Mouse (Mus musculus): ENCODE measurements at regions not wholly inside any gene's neighbourhood (a gene's known extent, or its start where the extent isn't known, plus 50 kb on each side); places are given as distances from the start of the nearest gene placed in this dataset.

DNA sequence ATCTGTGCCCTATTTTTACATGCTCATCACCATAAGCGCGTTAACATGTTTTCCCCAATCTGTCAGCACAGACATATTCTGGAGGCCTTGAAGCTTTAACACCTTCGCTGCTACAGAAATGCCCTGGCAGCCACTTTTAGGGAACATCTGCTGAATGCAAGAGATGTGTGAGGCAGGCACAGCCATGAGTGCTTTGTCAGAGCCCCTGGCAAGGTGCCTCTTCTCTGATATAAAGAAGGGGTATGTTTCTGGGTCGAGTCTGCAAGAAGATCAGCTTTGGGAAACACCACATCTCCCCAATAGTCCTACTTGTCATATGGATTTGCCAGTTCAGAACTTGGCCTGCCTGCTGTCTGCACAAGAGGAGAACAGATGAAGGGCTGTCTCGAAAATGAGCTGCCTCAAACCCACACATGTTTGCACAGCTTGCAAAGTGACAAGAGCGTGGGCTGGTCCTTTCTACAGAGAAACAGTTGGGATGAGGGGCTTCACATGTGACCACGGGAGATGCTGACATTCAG lies 1263.3 kb upstream of the Klhl29 start:
- H3K4me1 ChIP-seq (ENCODE audit: control insufficient read depth in 2 of 2, insufficient read depth in 2 of 2, low read length in 2 of 2, poor library complexity in 1 of 2) = no peaks in the 10 kb centered on the region
- DNase-seq (ENCODE audit: low read depth, low spot score) = no peak
- H3K4me3 ChIP-seq (ENCODE audit: insufficient read depth in 1 of 2, low read depth in 1 of 2, low read length in 2 of 2, poor library complexity in 1 of 2, severe bottlenecking in 1 of 2) = no peak overlapping the region
- in situ Hi-C loops (cut with MboI; ENCODE audit: low sequenced_read_pairs in 2 of 2, unreplicated experiment in 2 of 2) = no loop called here
- H3K36me3 ChIP-seq (ENCODE audit: control insufficient read depth, insufficient read depth, low read length, poor library complexity, severe bottlenecking) = no peaks in the 10 kb centered on the region
- no peaks in the 10 kb centered on the region for H3K9me3 ChIP-seq (ENCODE audit: control insufficient read depth, insufficient read depth, low read depth, low read length)
- TF ChIP-seq ZC3H11A (IDR thresholded peaks at IDR 0.05; ENCODE audit: borderline replicate concordance, low read depth, low read length) (no peak), HCFC1 (IDR thresholded peaks at IDR 0.05; ENCODE audit: borderline replicate concordance, insufficient read depth, low read length) (no peak), CHD2 (IDR thresholded peaks at IDR 0.05; ENCODE audit: low read depth, low read length) (no peak), ZNF384 (IDR thresholded peaks at IDR 0.05; ENCODE audit: low read depth, low read length) (no peak), MAFK (IDR thresholded peaks at IDR 0.05; ENCODE audit: insufficient read depth, low read depth, low read length) (no peak)
- no peak overlapping the region for H3K27ac ChIP-seq (ENCODE audit: insufficient read depth, low read depth, low read length, poor library complexity, severe bottlenecking)
- H3K9ac ChIP-seq (ENCODE audit: insufficient read depth, low read depth, low read length, poor library complexity, severe bottlenecking) = no peak overlapping the region

DNA sequence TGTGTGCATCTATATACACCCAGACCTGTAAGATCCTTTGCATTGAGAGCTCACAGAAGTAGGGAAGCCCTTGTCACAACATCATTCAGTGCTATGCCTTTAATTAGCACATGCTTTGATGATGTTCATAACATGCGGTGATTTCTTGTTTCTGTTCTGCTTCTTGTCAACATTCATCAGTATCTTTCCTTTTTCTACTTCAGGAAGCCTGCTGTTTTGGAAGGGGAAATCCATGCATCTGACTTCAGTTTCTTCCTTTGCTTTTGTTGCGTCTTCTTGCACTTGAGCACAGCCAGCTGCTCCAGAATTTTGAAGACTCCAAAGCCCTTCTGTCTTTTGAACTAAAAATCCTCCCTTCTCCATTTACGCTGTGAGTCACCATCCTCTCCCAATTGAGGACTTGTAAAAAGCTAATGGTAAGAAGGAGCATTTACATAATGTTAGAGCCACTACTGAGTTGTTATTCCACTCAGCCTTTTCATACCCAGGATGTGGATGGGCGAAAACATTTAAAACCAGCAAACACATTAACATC lies 1262.4 kb upstream of the Klhl29 start:
- DNase-seq (ENCODE audit: low read depth, low spot score) = no peak
- Histone ChIP-seq H3K36me3 (ENCODE audit: control insufficient read depth, insufficient read depth, low read length, poor library complexity, severe bottlenecking) (no peaks in the 10 kb centered on the region), H3K27ac (ENCODE audit: insufficient read depth, low read depth, low read length, poor library complexity, severe bottlenecking) (no peak overlapping the region), H3K9ac (ENCODE audit: insufficient read depth, low read depth, low read length, poor library complexity, severe bottlenecking) (no peak overlapping the region), H3K4me1 (ENCODE audit: control insufficient read depth in 2 of 2, insufficient read depth in 2 of 2, low read length in 2 of 2, poor library complexity in 1 of 2) (no peaks in the 10 kb centered on the region), H3K4me3 (ENCODE audit: insufficient read depth in 1 of 2, low read depth in 1 of 2, low read length in 2 of 2, poor library complexity in 1 of 2, severe bottlenecking in 1 of 2) (no peak overlapping the region), H3K9me3 (ENCODE audit: control insufficient read depth, insufficient read depth, low read depth, low read length) (no peaks in the 10 kb centered on the region)
- in situ Hi-C loops (cut with MboI; ENCODE audit: low sequenced_read_pairs in 2 of 2, unreplicated experiment in 2 of 2) = no loop called here
- TF ChIP-seq CHD2 (IDR thresholded peaks at IDR 0.05; ENCODE audit: low read depth, low read length) (no peak), ZC3H11A (IDR thresholded peaks at IDR 0.05; ENCODE audit: borderline replicate concordance, low read depth, low read length) (no peak), ZNF384 (IDR thresholded peaks at IDR 0.05; ENCODE audit: low read depth, low read length) (no peak), MAFK (IDR thresholded peaks at IDR 0.05; ENCODE audit: insufficient read depth, low read depth, low read length) (no peak), HCFC1 (IDR thresholded peaks at IDR 0.05; ENCODE audit: borderline replicate concordance, insufficient read depth, low read length) (no peak)

DNA sequence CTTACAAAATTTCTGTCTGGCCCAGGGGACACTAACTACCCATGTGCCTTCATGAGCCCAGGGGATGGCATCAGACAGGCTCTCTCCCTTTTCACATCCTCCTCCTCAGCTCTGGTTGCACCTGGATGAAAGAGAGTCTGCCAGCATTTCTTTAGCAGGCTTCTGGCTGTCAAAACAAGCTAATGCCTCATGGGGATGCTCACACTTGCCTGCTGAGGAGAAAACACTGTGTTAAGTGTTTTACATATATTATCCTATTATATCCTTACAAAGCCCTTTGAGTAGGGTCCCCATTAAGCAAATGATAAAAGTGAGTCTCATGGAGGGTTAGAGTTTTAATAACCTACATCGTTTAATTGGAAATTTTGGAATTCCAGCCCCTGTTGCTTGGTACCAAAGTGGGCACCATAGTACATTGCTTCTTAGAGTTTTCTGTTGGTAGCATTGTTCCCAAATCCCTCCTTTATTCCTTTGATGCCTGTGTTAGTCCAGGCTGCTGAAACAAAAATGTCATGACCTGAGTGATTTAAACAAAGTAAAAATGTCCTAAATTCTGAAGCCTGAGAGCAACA lies 1247.2 kb upstream of the Klhl29 start:
- no peaks in the 10 kb centered on the region for H3K9me3 ChIP-seq (ENCODE audit: control insufficient read depth, insufficient read depth, low read depth, low read length)
- no peaks in the 10 kb centered on the region for H3K4me1 ChIP-seq (ENCODE audit: control insufficient read depth in 2 of 2, insufficient read depth in 2 of 2, low read length in 2 of 2, poor library complexity in 1 of 2)
- in situ Hi-C loops (cut with MboI; ENCODE audit: low sequenced_read_pairs in 2 of 2, unreplicated experiment in 2 of 2) = no loop called here
- H3K9ac ChIP-seq (ENCODE audit: insufficient read depth, low read depth, low read length, poor library complexity, severe bottlenecking) = no peak overlapping the region
- no peak for DNase-seq (ENCODE audit: low read depth, low spot score)
- no peak for TF ChIP-seq ZC3H11A (IDR thresholded peaks at IDR 0.05; ENCODE audit: borderline replicate concordance, low read depth, low read length)
- no peak for TF ChIP-seq CHD2 (IDR thresholded peaks at IDR 0.05; ENCODE audit: low read depth, low read length)
- no peak for TF ChIP-seq HCFC1 (IDR thresholded peaks at IDR 0.05; ENCODE audit: borderline replicate concordance, insufficient read depth, low read length)
- no peak for TF ChIP-seq MAFK (IDR thresholded peaks at IDR 0.05; ENCODE audit: insufficient read depth, low read depth, low read length)
- no peak for TF ChIP-seq ZNF384 (IDR thresholded peaks at IDR 0.05; ENCODE audit: low read depth, low read length)
- no peaks in the 10 kb centered on the region for H3K36me3 ChIP-seq (ENCODE audit: control insufficient read depth, insufficient read depth, low read length, poor library complexity, severe bottlenecking)
- H3K4me3 ChIP-seq (ENCODE audit: insufficient read depth in 1 of 2, low read depth in 1 of 2, low read length in 2 of 2, poor library complexity in 1 of 2, severe bottlenecking in 1 of 2) = no peak overlapping the region
- H3K27ac ChIP-seq (ENCODE audit: insufficient read depth, low read depth, low read length, poor library complexity, severe bottlenecking) = no peak overlapping the region

DNA sequence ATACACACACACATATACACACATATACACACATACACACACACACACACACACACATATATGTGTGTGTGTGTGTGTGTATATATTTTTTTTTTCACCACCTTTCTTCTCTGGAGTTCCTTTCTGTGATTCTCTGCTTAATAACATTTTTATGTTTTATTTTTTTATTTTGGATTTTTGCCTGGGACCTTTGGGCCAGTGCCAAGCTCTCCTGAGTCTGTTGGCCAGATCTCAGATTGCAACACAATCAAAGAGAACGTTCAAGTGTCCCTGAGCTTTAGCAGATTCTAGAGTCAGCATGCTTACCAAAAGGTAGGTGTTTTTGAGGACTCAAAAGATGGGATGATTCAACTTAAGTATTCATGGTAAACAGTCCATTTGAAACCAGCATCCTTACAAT lies 1225.6 kb upstream of the Klhl29 start:
- Histone ChIP-seq H3K9me3 (ENCODE audit: control insufficient read depth, insufficient read depth, low read depth, low read length) (no peaks in the 10 kb centered on the region), H3K36me3 (ENCODE audit: control insufficient read depth, insufficient read depth, low read length, poor library complexity, severe bottlenecking) (peaks cover 2% of the 10 kb centered on the region; the same call in 1 of the 2 replicates), H3K9ac (ENCODE audit: insufficient read depth, low read depth, low read length, poor library complexity, severe bottlenecking) (no peak overlapping the region), H3K4me3 (ENCODE audit: insufficient read depth in 1 of 2, low read depth in 1 of 2, low read length in 2 of 2, poor library complexity in 1 of 2, severe bottlenecking in 1 of 2) (no peak overlapping the region), H3K4me1 (ENCODE audit: control insufficient read depth in 2 of 2, insufficient read depth in 2 of 2, low read length in 2 of 2, poor library complexity in 1 of 2) (no peaks in the 10 kb centered on the region), H3K27ac (ENCODE audit: insufficient read depth, low read depth, low read length, poor library complexity, severe bottlenecking) (no peak overlapping the region)
- in situ Hi-C loops (cut with MboI; ENCODE audit: low sequenced_read_pairs in 2 of 2, unreplicated experiment in 2 of 2) = no loop called here
- no peak for DNase-seq (ENCODE audit: low read depth, low spot score)
- no peak for TF ChIP-seq ZNF384 (IDR thresholded peaks at IDR 0.05; ENCODE audit: low read depth, low read length)
- TF ChIP-seq HCFC1 (IDR thresholded peaks at IDR 0.05; ENCODE audit: borderline replicate concordance, insufficient read depth, low read length) = no peak
- TF ChIP-seq ZC3H11A (IDR thresholded peaks at IDR 0.05; ENCODE audit: borderline replicate concordance, low read depth, low read length) = no peak
- no peak for TF ChIP-seq CHD2 (IDR thresholded peaks at IDR 0.05; ENCODE audit: low read depth, low read length)
- no peak for TF ChIP-seq MAFK (IDR thresholded peaks at IDR 0.05; ENCODE audit: insufficient read depth, low read depth, low read length)

All from ES-E14 (cell line).